Mouse (Mus musculus) lung, embryonic 15.5 days (tissue): ENCODE results near the gene Klf7. TPM values are rescaled to one million over a fixed set of nuclear protein-coding genes. Genes with fewer than 3 reads are reported as not detected.
A peak's percentile ranks its signal among the peaks of the same experiment; 100 is the strongest.

ENCODE experiments used
- ATAC-seq: fragments of 200-750 bp; cut with Nextera tagmentation; 2 replicates; pipeline ENCODE4 v1.8.0; 2017; ENCODE audit warnings: moderate number of reproducible peaks, borderline replicate concordance; ENCODE audit not compliant: low FRiP score, low TSS enrichment; ENCODE audit errors: extremely low read depth
- H3K27ac ChIP-seq: fragments of 300-500 bp; sonication (generic); 2 replicates; pipeline ENCODE4 v1.5.1; 2015; ENCODE audit warnings: moderate library complexity, mild to moderate bottlenecking, inconsistent platforms
- H3K27me3 ChIP-seq: fragments of 300-500 bp; sonication (generic); 2 replicates; pipeline ENCODE4 v1.6.1; 2015; ENCODE audit warnings: inconsistent platforms
- H3K36me3 ChIP-seq: fragments of 300-500 bp; sonication (generic); 2 replicates; pipeline ENCODE4 v1.6.1; 2015; ENCODE audit warnings: inconsistent platforms
- H3K4me1 ChIP-seq: fragments of 300-500 bp; sonication (generic); 2 replicates; pipeline ENCODE4 v1.6.1; 2015; ENCODE audit warnings: inconsistent platforms
- H3K4me2 ChIP-seq: fragments of 300-500 bp; sonication (generic); 2 replicates; pipeline ENCODE4 v1.6.1; 2015; ENCODE audit warnings: inconsistent platforms, mild to moderate bottlenecking, moderate library complexity
- H3K4me3 ChIP-seq: fragments of 300-500 bp; sonication (generic); 2 replicates; pipeline ENCODE4 v1.5.1; 2015; ENCODE audit warnings: mild to moderate bottlenecking, inconsistent platforms
- H3K9ac ChIP-seq: fragments of 300-500 bp; sonication (generic); 2 replicates; pipeline ENCODE4 v1.6.1; 2015; ENCODE audit warnings: inconsistent platforms
- H3K9me3 ChIP-seq: fragments of 300-500 bp; sonication (generic); 2 replicates; pipeline ENCODE4 v1.6.1; 2016; ENCODE audit warnings: inconsistent platforms
- WGBS: fragments of 180-500 bp; shearing (Covaris S2); methylation state at CpG from one replicate; pipeline ENCODE4 v1.1.7; 2015; 5-methylcytosine and 5-hydroxymethylcytosine counted together
- polyA plus RNA-seq: library from polyadenylated mRNA; unstranded; fragments of >200 nt; fragmentation: Nextera tagmentation; extraction: Ambion mirVana; gene quantifications from 2 replicates; pipeline ENCODE4 v1.2.1, GENCODE M21; 2015

The Klf7 gene
- polyA plus RNA-seq, 1 experiment from 2014 or later: 23.9 TPM

DNA sequence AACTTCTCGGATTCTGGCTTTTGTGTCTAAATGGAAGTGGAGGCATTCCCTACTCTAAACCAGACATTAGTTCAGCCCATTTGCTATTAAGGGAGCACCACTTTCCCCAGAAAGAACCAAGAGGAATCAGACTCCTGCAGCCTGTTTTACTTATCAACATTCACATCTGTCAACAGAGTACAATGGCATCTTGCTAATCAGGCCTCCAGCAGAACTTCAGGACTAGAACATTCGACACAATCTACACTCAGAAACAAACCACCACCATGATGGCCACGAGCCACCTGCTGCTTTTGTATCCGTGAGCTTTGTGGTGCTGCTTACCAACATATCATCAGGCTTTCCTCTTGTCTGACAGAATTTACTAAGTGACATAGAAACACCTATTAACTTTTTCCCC is 23.3 kb downstream of the Klf7 start:
- H3K27ac ChIP-seq: no peak overlapping the region
- WGBS: 41% methylated on average over 4 of the region's 4 CpGs
- no peak overlapping the region for H3K9ac ChIP-seq
- no peak for ATAC-seq
- peaks cover 1% of the 10 kb centered on the region; the same call in 1 of the 2 replicates for H3K36me3 ChIP-seq
- peaks cover 15% of the 10 kb centered on the region for H3K4me1 ChIP-seq
- H3K4me2 ChIP-seq: no peak overlapping the region
- H3K27me3 ChIP-seq: no peaks in the 10 kb centered on the region
- no peak overlapping the region for H3K4me3 ChIP-seq
- no peaks in the 10 kb centered on the region for H3K9me3 ChIP-seq

DNA sequence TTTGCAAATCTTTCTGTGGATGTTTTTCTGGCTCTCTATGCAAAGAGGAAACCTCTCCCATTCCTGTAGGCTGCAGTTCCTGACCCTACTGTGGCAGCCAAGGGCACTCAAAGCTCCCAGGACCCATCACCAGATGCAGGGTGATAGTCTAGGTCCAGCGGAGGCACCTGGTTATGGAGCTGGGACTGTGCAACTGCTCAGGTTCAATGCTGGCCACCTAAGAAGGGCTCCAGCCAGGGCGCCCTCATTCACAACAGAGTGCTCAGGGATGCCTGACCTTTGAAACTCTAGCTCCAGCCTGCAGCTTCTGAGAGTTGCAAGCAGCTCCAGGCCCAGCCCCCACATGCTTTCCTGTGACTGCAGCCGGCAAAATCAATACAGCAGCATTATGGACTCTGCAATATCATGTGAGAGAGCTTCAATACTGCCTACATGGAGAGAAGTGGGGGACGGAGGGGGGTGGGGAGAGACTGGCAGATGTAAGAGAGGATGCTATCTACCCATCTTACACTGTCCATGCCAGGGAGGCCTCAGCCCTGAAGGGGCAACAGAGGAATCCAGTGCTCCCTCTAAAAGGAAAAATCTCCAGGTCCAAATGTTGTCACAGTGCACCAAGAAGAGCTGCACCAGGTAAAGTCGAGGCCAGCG is 24.3 kb downstream of the Klf7 start:
- H3K27ac ChIP-seq: peak overlapping the region; percentile 35
- ATAC-seq: no peak
- 57% methylated on average over 6 of the region's 6 CpGs for WGBS

DNA sequence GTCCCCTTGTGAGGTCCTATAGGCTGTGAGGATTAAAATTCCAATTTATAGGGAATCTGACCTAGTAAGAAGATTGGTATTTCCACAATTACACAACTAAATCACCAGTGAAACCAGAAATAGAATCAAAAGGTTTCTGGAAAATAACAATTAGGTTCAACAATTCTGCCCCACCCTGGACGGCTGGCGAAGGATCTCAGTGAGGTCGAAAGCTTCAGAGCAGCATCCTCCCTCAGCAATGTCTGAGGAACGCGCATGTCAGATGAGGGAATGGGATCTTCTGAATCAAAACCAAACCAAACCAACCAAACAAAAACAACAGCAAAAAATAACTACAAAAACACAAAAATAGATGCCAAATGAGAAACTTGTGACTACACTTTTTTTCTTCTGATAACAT is 29.1 kb downstream of the Klf7 start:
- no peak overlapping the region for H3K27ac ChIP-seq
- no peak overlapping the region for H3K9ac ChIP-seq
- H3K9me3 ChIP-seq: no peaks in the 10 kb centered on the region
- no peaks in the 10 kb centered on the region for H3K27me3 ChIP-seq
- H3K4me2 ChIP-seq: no peak overlapping the region
- ATAC-seq: no peak
- no peak overlapping the region for H3K4me3 ChIP-seq
- H3K36me3 ChIP-seq: no peaks in the 10 kb centered on the region
- 97% methylated on average over 5 of the region's 5 CpGs for WGBS
- H3K4me1 ChIP-seq: peaks cover 16% of the 10 kb centered on the region

More for the DNA sequence above, 24.3 kb downstream of the Klf7 start:
- Histone ChIP-seq H3K9ac (no peak overlapping the region), H3K4me2 (no peak overlapping the region), H3K36me3 (no peaks in the 10 kb centered on the region), H3K4me1 (peaks cover 15% of the 10 kb centered on the region), H3K9me3 (no peaks in the 10 kb centered on the region), H3K4me3 (no peak overlapping the region), H3K27me3 (no peaks in the 10 kb centered on the region)

DNA sequence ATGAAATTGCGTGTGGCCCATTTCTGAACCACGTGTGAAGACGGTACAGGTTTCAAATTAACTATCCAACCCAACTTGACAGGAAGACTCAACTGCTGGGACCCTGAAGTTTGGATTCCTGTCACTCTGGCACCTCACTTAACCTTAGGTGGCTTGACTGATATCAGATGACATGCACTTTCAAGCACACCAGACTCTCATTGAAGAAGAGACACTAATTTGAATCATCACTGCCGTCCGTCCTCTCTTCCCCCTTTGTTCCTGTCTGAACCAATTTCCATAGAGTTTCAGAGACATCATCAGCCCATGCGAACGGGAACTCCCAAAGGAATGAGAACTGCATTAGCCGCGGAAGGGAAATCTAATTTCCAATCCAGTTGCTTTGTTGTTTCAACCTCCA is 30.5 kb downstream of the Klf7 start:
- Histone ChIP-seq H3K4me2 (no peak overlapping the region), H3K4me3 (no peak overlapping the region), H3K9ac (no peak overlapping the region), H3K27me3 (no peaks in the 10 kb centered on the region), H3K27ac (no peak overlapping the region), H3K36me3 (no peaks in the 10 kb centered on the region), H3K4me1 (peaks cover 15% of the 10 kb centered on the region), H3K9me3 (no peaks in the 10 kb centered on the region)
- WGBS: 86% methylated on average over 9 of the region's 9 CpGs
- no peak for ATAC-seq

DNA sequence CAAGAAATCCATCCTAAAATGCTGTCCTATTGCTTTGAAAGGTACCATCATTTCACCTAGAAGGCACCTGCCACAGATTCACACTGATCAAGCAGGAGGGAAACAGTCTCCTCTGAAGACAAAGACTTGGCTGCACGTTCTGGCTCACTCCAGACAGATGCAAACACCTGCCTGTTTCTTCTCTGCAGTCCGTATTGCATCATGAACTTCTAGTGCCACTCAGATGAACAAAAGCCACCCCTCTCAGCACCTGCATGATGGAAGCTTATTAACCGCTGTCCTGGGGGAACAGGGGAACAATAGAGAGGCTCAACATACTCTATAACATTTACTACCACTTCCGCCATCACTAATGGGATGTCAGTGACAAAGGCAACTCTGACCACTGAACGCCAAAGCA is 31.5 kb downstream of the Klf7 start:
- H3K27me3 ChIP-seq: no peaks in the 10 kb centered on the region
- H3K4me3 ChIP-seq: no peak overlapping the region
- H3K27ac ChIP-seq: no peak overlapping the region
- H3K9me3 ChIP-seq: no peaks in the 10 kb centered on the region
- no peak overlapping the region for H3K4me2 ChIP-seq
- 82% methylated on average over 5 of the region's 5 CpGs for WGBS
- H3K4me1 ChIP-seq: peaks cover 15% of the 10 kb centered on the region
- no peaks in the 10 kb centered on the region for H3K36me3 ChIP-seq
- no peak for ATAC-seq
- H3K9ac ChIP-seq: no peak overlapping the region

DNA sequence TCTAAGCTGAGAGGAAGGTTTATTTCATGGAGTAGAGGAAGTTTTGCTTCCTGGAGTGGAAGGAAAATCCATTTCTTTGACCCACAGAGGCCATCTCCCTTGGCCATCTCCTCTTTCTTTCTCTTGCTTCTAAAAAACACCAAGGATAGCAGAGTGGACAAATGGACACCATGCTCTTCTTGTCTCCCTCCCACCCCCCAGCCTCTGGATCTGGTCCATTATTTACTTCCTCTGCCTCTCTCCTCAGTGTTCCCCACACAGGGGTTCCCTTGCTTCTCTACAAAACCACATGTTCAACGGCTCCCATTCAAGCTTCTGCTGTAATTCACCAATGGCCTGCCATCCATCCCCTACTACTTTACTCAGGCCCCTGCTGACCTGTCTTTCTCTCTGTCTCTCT is 32.4 kb downstream of the Klf7 start:
- no peak for ATAC-seq
- H3K36me3 ChIP-seq: no peaks in the 10 kb centered on the region
- no peak overlapping the region for H3K9ac ChIP-seq
- 68% methylated on average over 1 of the region's 1 CpGs for WGBS
- H3K27me3 ChIP-seq: no peaks in the 10 kb centered on the region
- H3K4me2 ChIP-seq: no peak overlapping the region
- no peaks in the 10 kb centered on the region for H3K9me3 ChIP-seq
- peaks cover 15% of the 10 kb centered on the region for H3K4me1 ChIP-seq
- 0 out of 2 replicates have a peak overlapping the region, but pooled peaks have one; percentile 3 for H3K27ac ChIP-seq
- H3K4me3 ChIP-seq: no peak overlapping the region

DNA sequence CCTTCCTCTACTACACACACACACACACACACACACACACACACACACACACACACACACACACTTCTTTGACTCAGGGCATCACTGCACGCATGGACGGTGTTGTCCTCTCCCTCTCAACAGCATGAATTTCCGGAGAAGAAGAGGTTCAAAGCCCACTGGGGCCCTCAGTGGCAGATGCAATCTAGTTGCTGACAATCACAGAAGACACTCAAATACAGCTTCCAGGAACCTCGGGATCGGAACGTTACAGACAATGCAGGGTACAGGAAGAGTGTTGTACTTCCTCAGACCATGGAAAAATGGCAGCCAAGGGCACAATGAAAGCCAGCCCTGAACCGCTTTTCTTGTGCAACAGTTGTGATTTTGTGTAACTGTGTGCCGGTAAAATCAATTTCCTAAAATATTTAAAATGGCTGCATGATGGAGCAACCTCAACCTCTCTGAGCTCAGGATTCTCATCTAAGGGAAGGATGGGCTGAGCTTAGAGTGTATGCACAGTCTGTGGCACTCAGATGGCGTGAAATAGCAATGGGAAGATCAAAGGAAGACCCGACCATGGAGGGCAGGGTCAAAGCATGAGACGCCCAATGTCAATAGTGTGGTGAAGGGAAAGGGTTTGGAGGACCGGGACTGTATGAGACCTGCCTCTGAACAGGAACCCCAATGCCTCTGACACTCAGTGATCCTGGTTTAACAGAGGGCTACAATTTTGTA is 33.3 kb downstream of the Klf7 start:
- H3K9ac ChIP-seq: no peak overlapping the region
- ATAC-seq: no peak; the same call in 1 of the 2 replicates
- no peaks in the 10 kb centered on the region for H3K27me3 ChIP-seq
- peak overlapping the region; percentile 60 for H3K27ac ChIP-seq
- no peaks in the 10 kb centered on the region for H3K9me3 ChIP-seq
- 41% methylated on average over 12 of the region's 12 CpGs for WGBS
- peak overlapping the region; percentile 30; the same call in 1 of the 2 replicates for H3K4me2 ChIP-seq
- H3K36me3 ChIP-seq: no peaks in the 10 kb centered on the region
- H3K4me3 ChIP-seq: no peak overlapping the region
- peaks cover 15% of the 10 kb centered on the region for H3K4me1 ChIP-seq

DNA sequence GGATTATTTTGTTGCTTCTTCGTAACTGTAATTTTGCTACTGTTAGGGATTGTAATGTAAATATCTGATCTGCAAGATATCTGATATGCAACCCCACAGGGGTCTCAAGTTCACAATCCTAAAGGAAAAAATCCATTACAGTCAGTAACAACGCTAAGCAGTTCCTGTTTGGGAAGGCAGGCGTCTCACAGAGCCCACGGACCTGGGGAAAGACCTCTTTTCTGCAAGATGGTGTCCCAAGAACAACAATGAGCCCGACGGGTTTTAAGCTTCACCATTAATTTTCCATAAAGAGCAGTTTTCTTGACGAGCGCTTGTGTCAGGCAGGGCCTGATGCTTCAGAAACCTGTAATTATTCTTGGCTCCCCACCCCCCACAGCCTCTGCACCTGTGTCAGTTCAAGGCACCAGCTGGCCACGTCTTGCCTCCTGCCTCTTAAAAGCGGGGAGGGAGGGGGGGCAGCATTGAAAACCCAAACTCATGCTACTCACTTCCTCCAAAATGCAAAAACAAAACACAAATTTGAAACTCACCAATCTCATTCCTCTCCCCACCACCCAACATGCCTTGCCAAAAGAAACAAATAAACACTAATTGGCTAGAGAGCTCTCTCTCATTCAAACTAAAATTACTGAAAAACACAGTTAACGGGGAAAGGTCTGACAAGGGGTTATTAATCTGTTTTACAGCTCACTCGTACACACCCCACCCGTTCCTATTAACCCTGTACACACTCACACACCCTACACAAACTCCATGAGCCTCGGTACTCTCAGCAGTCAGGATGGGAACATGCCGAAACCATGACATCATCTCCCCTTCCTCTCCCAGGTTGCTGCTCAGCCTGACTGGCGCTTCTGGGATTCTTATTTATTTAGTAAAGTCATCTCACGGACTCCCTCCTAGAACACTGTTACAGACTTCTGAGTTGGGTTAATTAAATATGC is 34.2 kb downstream of the Klf7 start:
- ATAC-seq: peak; percentile 84
- no peak overlapping the region for H3K4me3 ChIP-seq
- peaks cover 15% of the 10 kb centered on the region for H3K4me1 ChIP-seq

DNA sequence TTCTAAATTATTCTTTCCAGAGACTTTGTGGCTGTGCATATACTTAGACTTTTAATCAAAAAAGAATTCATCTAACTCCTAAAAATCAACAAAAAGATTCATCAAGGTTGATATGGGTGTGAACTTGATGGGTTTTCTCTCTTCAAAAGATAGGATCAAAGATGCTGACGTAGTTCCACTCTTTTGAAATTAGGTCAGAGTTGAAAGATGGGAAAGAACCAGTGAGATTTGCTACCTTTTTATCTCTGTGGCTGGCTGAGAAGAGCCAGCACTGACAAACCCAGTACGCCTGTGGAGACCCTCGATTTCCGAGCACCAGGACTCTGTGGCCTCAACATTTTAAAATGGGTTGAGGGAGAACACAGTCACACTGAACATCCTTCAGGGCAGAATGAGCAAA is 36.2 kb downstream of the Klf7 start:
- H3K27ac ChIP-seq: no peak overlapping the region
- peaks cover 18% of the 10 kb centered on the region for H3K4me1 ChIP-seq
- no peaks in the 10 kb centered on the region for H3K36me3 ChIP-seq
- no peaks in the 10 kb centered on the region for H3K9me3 ChIP-seq
- WGBS: 85% methylated on average over 4 of the region's 4 CpGs
- ATAC-seq: no peak
- H3K4me2 ChIP-seq: no peak overlapping the region
- H3K27me3 ChIP-seq: no peaks in the 10 kb centered on the region
- H3K4me3 ChIP-seq: no peak overlapping the region
- no peak overlapping the region for H3K9ac ChIP-seq

More for the DNA sequence above, 34.2 kb downstream of the Klf7 start:
- no peak overlapping the region for H3K9ac ChIP-seq
- WGBS: 15% methylated on average over 17 of the region's 17 CpGs
- no peaks in the 10 kb centered on the region for H3K9me3 ChIP-seq
- H3K36me3 ChIP-seq: no peaks in the 10 kb centered on the region
- peak overlapping the region; percentile 30; the same call in 1 of the 2 replicates for H3K4me2 ChIP-seq
- H3K27me3 ChIP-seq: no peaks in the 10 kb centered on the region
- peak overlapping the region; percentile 60 for H3K27ac ChIP-seq

DNA sequence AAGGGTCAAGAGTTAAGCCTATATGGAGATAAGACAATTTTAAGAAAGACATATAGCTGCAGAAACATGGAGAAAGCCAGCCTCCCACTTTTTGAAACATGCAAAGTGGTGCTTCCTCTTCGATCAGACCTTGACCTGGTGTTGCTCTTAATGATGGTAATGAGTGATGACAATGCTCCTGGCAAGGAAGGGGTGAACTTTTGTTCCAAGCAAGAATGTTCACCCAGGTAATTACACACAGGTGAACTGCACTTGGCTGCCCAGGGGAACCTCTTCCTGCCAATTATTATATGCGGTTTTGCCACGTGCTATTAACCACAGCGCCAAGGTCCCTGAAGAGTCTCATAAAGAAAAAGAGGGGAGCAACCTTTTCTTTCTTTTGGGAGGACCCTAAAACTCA is 36.7 kb downstream of the Klf7 start:
- no peaks in the 10 kb centered on the region for H3K36me3 ChIP-seq
- H3K4me3 ChIP-seq: no peak overlapping the region
- no peak overlapping the region for H3K27ac ChIP-seq
- no peak for ATAC-seq
- H3K4me2 ChIP-seq: no peak overlapping the region
- no peak overlapping the region for H3K9ac ChIP-seq
- 74% methylated on average over 4 of the region's 4 CpGs for WGBS
- H3K9me3 ChIP-seq: no peaks in the 10 kb centered on the region
- peaks cover 18% of the 10 kb centered on the region for H3K4me1 ChIP-seq
- no peaks in the 10 kb centered on the region for H3K27me3 ChIP-seq

DNA sequence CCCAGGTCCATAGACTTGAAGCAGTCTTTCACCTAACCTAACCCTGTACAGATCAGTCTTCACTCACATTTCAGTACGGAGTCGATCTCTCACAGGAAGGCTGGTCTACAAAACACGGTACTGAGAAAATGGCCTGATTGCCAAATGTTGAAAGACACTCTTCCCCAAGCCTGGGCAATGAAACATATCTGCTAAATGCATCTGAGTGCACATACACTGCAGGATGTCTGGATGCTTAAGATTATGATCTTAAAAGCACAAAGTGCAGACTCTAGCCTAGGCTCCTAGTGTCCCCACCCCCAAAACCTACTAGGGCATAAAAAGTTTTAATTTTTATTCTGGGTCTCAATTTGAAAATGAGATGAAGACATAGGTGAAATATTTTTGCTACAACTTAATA is 37.4 kb downstream of the Klf7 start:
- 69% methylated on average over 3 of the region's 3 CpGs for WGBS

More for the DNA sequence above, 37.4 kb downstream of the Klf7 start:
- no peak overlapping the region for H3K4me2 ChIP-seq
- peaks cover 15% of the 10 kb centered on the region for H3K4me1 ChIP-seq
- H3K27ac ChIP-seq: no peak overlapping the region
- H3K4me3 ChIP-seq: no peak overlapping the region
- no peaks in the 10 kb centered on the region for H3K36me3 ChIP-seq
- H3K9me3 ChIP-seq: no peaks in the 10 kb centered on the region
- H3K27me3 ChIP-seq: no peaks in the 10 kb centered on the region
- no peak for ATAC-seq
- H3K9ac ChIP-seq: no peak overlapping the region
